Mouse (Mus musculus) liver, embryonic 14.5 days (tissue): ENCODE measurements around the gene Ajm1.

Experiments
- CTCF ChIP-seq: IDR thresholded peaks from 2 replicates; pipeline ENCODE4 v1.5.1; 2016; ENCODE audit warnings: antibody characterized with exemption, low read depth, control low read depth
- EP300 ChIP-seq: IDR thresholded peaks from 2 replicates; pipeline ENCODE4 v1.6.1; 2016; ENCODE audit warnings: antibody characterized with exemption, low read depth

DNA sequence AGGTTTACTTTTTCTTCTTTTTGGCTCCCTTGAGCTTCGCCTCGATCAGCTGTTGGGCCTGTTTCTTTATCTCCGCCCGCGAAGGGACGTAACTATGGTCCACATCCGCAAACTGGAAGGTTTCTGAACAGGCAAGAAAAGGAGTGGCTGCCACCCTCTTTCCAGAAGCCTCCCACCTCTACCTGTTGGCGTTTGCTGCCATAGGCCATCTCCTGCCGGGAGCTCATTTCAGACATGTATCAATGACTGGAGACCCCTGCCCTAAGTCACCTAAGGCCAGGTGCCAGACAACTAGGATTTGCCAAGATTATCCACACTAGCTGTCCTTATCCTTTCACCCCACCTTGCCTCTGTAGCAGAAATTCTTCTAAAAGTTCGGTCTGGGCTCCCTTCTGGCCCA, 27.1 kb upstream of the Ajm1 start:
- no peak for TF ChIP-seq CTCF
- no peak for TF ChIP-seq EP300
